Mouse (Mus musculus): Measurements from ENCODE around the gene March10.

The March10 gene

DNA sequence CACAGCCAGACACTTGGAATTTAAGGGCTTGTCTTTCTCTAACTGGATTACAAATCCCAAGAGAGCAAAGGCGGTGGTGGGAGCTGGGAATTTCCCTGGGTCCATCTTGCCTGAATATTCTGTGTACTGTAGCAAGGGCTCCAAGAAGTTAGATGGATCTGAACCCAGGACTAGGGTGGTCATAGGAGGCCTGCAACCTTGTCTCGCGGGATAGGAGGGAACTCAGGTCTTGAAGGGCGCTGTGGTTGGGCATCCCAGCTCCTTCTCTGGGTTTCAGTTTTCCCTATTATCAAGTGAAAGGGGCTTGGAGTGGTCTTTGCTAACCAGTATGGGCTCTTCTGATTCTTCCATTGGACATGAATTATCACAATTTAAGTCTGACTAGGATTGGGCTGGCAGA lies 140.4 kb downstream of the March10 start:
- no peak for DNase-seq (ENCODE audit: inconsistent age in 2 of 2, low spot score in 1 of 2)

DNA sequence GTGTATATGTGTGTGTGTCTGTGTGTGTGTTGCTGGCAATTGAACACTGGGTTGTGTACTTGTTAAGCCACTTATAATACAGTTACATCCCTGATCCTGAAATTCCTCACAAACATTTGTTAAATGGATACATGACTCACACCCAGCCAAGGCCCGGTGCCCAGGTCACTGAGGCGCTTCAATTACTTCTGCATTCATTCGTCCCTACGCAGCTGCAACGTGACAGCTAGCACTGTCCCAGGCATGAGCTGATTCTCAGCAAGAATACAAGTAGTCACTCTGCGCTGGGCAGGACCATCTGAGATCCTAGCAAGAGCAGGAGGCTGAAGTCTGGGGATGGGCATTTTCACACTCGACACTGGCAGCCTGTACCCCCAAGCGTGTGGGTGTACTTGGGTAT lies 141.2 kb downstream of the March10 start:
- peak in 1 of 2 experiments; percentile 61 for DNase-seq (ENCODE audit: inconsistent age in 2 of 2, low spot score in 1 of 2)

DNA sequence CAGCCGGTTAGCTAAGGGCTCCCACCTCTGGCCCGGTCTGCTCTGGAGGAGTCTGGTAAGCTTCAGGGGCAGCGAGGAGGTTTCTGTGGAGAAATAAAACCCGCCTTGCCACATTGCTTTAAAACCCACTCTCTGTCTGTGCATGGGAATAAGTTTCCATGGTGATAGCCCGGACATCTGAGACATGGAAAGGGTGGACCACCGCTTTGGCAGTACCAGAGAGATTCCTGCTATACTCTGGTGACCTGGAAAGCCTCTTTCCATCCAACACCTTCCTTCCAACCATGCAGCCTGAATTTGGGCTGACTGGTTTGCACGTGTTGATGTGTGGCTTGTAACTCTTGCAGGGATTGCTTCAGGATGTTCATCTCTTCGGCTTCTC lies 142.9 kb downstream of the March10 start:
- no peak for DNase-seq (ENCODE audit: inconsistent age in 2 of 2, low spot score in 1 of 2)

DNA sequence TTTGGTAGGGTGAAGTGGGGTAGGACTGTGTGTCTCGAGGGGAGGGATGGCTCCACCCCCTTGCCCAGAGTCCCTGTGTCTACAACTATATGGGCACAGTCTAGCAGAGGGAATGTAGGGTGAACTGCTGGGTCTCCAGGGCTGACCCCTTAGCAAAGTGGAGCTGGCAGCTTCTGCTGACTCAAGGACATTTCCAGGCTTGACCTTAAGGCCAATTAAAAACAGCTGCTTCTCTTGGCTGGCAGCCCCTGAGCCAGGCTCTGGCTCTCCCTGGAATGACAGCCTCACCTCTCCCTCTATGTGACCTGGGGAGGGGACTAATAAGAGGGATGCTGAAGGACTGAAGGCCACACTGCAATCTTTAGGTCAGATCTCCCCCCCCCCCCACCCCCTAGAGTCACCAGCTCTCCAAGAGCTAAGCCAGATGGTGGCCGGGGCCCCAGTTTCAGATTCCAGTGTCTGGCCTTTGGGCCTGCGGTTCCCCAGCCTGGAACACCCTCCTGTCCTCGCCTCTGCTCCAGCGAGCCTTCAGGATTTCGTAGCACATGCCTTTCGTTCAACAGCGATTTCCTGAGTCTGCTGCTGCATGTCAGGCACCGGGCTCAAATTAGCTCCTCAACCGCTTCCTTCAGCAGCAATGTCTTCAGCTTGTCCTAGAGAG lies 143.4 kb downstream of the March10 start:
- DNase-seq (ENCODE audit: inconsistent age in 2 of 2, low spot score in 1 of 2), result peak; percentile 18 to 51

DNA sequence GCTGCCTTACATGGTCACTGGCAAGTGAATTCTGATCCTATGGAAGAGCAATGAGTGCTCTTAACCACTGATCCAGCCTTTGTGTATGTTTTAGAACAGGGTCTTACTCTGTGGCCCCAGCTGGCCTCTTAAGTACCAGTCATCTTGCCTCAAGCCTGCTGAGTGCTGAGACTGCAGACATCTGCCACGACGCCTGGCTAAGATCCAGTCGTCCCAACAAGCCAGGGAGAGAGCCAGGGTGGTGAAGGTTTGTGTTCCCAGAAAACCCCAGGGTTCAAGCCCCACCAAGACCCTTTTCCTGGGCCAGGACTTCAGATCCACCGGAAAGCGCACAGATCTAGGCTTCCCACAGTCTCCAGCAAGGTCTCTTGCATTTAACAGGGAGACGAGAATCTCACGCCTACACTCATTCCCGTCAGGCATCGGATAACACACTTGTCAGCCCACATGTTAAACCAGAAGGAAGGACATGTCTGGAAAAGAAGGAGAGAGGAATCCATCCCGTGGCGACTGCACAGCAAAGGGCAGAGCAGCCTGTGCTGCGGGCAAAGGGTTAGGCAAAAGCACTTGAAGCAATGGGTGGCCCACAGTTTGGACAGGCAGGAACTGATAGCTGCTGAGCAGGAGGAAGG lies 144.1 kb downstream of the March10 start:
- peak in 1 of 2 experiments; percentile 38 for DNase-seq (ENCODE audit: inconsistent age in 2 of 2, low spot score in 1 of 2)

DNA sequence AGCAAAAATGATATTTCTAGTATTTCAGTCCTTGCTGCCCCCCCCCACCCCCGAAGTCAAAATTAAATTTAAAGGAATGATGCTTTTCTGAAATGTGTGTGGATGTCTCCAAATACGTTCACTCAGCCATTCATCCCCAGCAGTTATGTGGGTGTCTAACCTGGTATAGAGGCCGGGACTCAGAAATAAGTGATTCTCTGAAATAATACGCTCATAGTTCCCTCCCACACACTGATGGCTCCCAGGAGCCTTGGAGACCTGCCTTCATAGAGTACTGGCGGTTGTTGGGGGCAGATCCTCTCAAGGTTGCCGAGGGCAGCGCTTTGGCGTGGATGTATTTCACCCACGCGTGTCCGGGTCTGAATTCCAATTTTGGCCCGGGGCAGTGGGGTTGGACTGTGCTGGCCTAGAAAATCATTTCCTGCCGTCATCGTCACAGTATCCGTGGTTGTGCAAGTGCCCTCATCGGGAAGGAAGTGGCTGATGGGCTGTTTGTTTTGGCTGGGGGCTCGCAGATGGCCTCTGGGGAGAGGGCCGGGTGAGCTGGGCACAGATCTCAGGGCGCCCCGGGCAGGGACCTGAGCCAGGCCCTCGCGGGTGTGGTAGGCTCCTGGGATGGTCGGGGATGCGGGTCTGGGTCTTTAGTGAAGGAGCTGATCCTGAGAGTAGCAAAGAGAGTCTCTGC lies 145.1 kb downstream of the March10 start:
- peak; percentile 59 to 77 for DNase-seq (ENCODE audit: inconsistent age in 2 of 2, low spot score in 1 of 2)

Data from adrenal gland, adult (tissue).